Mouse (Mus musculus) neural tube, embryonic 15.5 days (tissue): ENCODE results near the gene Rap1gap. TPM values are rescaled to one million over a fixed set of nuclear protein-coding genes. Genes with fewer than 3 reads are reported as not detected.

ENCODE experiments used
- ATAC-seq: fragments of 200-750 bp; cut with Nextera tagmentation; 2 replicates; pipeline ENCODE4 v1.8.0; 2017; ENCODE audit warnings: mild to moderate bottlenecking, moderate TSS enrichment, moderate library complexity; ENCODE audit not compliant: low FRiP score
- H3K27ac ChIP-seq: fragments of 300-500 bp; sonication (generic); replicated peaks from 2 replicates; pipeline ENCODE4 v1.5.1; 2015; ENCODE audit warnings: mild to moderate bottlenecking, inconsistent platforms
- H3K27me3 ChIP-seq: fragments of 300-500 bp; sonication (generic); replicated peaks from 2 replicates; pipeline ENCODE4 v1.6.1; 2015; ENCODE audit warnings: inconsistent platforms
- H3K36me3 ChIP-seq: fragments of 300-500 bp; sonication (generic); 2 replicates; pipeline ENCODE4 v1.6.1; 2015; ENCODE audit warnings: inconsistent platforms
- H3K4me1 ChIP-seq: fragments of 300-500 bp; sonication (generic); 2 replicates; pipeline ENCODE4 v1.6.1; 2015; ENCODE audit warnings: inconsistent platforms
- H3K4me2 ChIP-seq: fragments of 300-500 bp; sonication (generic); 2 replicates; pipeline ENCODE4 v1.6.1; 2015; ENCODE audit warnings: inconsistent platforms, mild to moderate bottlenecking, moderate library complexity
- H3K4me3 ChIP-seq: fragments of 300-500 bp; sonication (generic); replicated peaks from 2 replicates; pipeline ENCODE4 v1.5.1; 2015; ENCODE audit warnings: mild to moderate bottlenecking, inconsistent platforms
- H3K9ac ChIP-seq: fragments of 300-500 bp; sonication (generic); replicated peaks from 2 replicates; pipeline ENCODE4 v1.6.1; 2015; ENCODE audit warnings: mild to moderate bottlenecking, inconsistent platforms
- H3K9me3 ChIP-seq: fragments of 300-500 bp; sonication (generic); replicated peaks from 2 replicates; pipeline ENCODE4 v1.6.1; 2016; ENCODE audit warnings: inconsistent platforms
- WGBS: fragments of 180-500 bp; shearing (Covaris S2); methylation state at CpG from one replicate; pipeline ENCODE4 v1.1.7; 2015; ENCODE audit warnings: mixed read lengths; 5-methylcytosine and 5-hydroxymethylcytosine counted together
- polyA plus RNA-seq: library from polyadenylated mRNA; unstranded; fragments of >200 nt; fragmentation: Nextera tagmentation; extraction: Ambion mirVana; gene quantifications from 2 replicates; pipeline ENCODE4 v1.2.1, GENCODE M21; 2015

The Rap1gap gene
- polyA plus RNA-seq = 88.5 and 106 TPM in 2 replicates

GRCm38 (mm10) chr4:137664433-137664979 lies at the start of gene Rap1gap:
TSS of gene Rap1gap (plus strand) at chr4:137664726.
- peak within 1 kb of the TSS; percentile 81 for H3K27ac ChIP-seq
- H3K9ac ChIP-seq = peak within 1 kb of the TSS; percentile 77
- WGBS = under 1% methylated on average over 43 of the region's 44 CpGs
- no peaks in the 10 kb centered on the region for H3K36me3 ChIP-seq
- H3K4me1 ChIP-seq = peaks cover 60% of the 10 kb centered on the region
- peak; percentile 62 for ATAC-seq
- H3K4me3 ChIP-seq = peak within 1 kb of the TSS; percentile 68
- H3K4me2 ChIP-seq = peak within 1 kb of the TSS; percentile 82
- no peaks in the 10 kb centered on the region for H3K9me3 ChIP-seq
- 0 out of 2 replicates have a peak, but pooled peaks cover 4% of the 10 kb centered on the region for H3K27me3 ChIP-seq

DNA sequence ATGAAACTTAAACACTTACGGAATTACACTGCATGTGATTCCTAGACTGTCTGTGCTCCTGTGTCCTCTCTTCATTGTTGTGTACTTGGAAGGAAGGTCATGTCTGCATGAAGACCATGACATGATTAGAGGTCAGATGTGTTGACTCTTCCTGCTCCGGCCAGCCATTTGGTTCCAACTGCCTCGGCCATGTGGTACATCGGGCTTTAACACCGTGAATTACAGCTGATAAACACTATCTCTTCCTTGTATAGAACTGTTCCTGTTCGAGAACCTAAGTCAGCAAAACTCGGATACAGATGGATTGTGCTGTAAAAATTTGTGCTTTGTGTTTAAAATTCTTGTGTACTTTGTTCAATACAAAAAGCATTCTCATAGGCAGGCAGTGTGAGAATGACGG lies 41.7 kb upstream of the Rap1gap start:
- 95% methylated on average over 8 of the region's 8 CpGs for WGBS
- H3K36me3 ChIP-seq = peaks cover 80% of the 10 kb centered on the region

GRCm38 (mm10) chr4:137627476-137628235 lies 36.9 kb upstream of the Rap1gap start:
- 68% methylated on average over 8 of the region's 8 CpGs for WGBS
- peaks cover 80% of the 10 kb centered on the region for H3K36me3 ChIP-seq

More for the DNA sequence above, 41.7 kb upstream of the Rap1gap start:
- Histone ChIP-seq H3K4me3 (no peak overlapping the region), H3K27me3 (no peaks in the 10 kb centered on the region), H3K27ac (no peak overlapping the region), H3K4me1 (no peaks in the 10 kb centered on the region), H3K9ac (no peak overlapping the region), H3K9me3 (no peaks in the 10 kb centered on the region), H3K4me2 (no peak overlapping the region)
- no peak for ATAC-seq

DNA sequence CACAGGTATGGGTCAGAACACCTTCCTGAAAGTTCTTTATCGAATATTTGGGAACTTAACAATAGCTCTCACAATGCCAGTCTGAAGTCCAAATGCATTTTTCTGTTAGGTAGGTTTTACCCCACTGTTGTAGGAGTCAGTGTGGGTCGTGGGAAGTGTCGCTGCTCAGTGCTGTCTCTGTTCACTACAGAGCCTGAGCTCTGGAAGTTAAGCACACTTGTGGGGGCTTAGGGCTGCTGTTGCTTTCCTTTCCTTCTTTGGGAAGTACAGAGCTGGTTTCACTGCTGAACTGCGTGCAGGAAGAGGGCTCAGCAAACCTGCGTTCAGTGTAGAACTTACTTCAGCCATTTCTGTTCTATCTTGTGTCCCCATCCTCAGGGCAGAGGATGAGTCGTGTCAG lies 36.1 kb upstream of the Rap1gap start:
- H3K4me2 ChIP-seq = no peak overlapping the region
- H3K9me3 ChIP-seq = no peaks in the 10 kb centered on the region
- ATAC-seq = no peak
- WGBS = 94% methylated on average over 6 of the region's 6 CpGs
- no peak overlapping the region for H3K4me3 ChIP-seq
- H3K4me1 ChIP-seq = no peaks in the 10 kb centered on the region
- H3K27me3 ChIP-seq = no peaks in the 10 kb centered on the region
- H3K9ac ChIP-seq = no peak overlapping the region
- H3K36me3 ChIP-seq = peaks cover 80% of the 10 kb centered on the region
- no peak overlapping the region for H3K27ac ChIP-seq

More at GRCm38 (mm10) chr4:137627476-137628235, 36.9 kb upstream of the Rap1gap start:
- Histone ChIP-seq H3K27ac (no peak overlapping the region), H3K9ac (no peak overlapping the region), H3K27me3 (no peaks in the 10 kb centered on the region), H3K4me1 (no peaks in the 10 kb centered on the region), H3K9me3 (no peaks in the 10 kb centered on the region), H3K4me3 (no peak overlapping the region), H3K4me2 (no peak overlapping the region)
- ATAC-seq = no peak

- ATAC-seq = no peak
- Histone ChIP-seq H3K4me3 (no peak overlapping the region), H3K36me3 (peaks cover 78% of the 10 kb centered on the region), H3K27ac (no peak overlapping the region), H3K4me1 (no peaks in the 10 kb centered on the region), H3K9ac (no peak overlapping the region), H3K9me3 (no peaks in the 10 kb centered on the region), H3K27me3 (no peaks in the 10 kb centered on the region), H3K4me2 (no peak overlapping the region)
- 86% methylated on average over 7 of the region's 7 CpGs for WGBS
These were observed 35.2 kb upstream of the Rap1gap start for GRCm38 (mm10) chr4:137629354-137629753.

GRCm38 (mm10) chr4:137630153-137630552 lies 34.4 kb upstream of the Rap1gap start:
- no peak for ATAC-seq
- Histone ChIP-seq H3K36me3 (peaks cover 77% of the 10 kb centered on the region), H3K27me3 (no peaks in the 10 kb centered on the region), H3K4me1 (no peaks in the 10 kb centered on the region), H3K4me3 (no peak overlapping the region), H3K9ac (no peak overlapping the region), H3K9me3 (no peaks in the 10 kb centered on the region), H3K4me2 (no peak overlapping the region), H3K27ac (no peak overlapping the region)
- WGBS = 85% methylated on average over 2 of the region's 2 CpGs

DNA sequence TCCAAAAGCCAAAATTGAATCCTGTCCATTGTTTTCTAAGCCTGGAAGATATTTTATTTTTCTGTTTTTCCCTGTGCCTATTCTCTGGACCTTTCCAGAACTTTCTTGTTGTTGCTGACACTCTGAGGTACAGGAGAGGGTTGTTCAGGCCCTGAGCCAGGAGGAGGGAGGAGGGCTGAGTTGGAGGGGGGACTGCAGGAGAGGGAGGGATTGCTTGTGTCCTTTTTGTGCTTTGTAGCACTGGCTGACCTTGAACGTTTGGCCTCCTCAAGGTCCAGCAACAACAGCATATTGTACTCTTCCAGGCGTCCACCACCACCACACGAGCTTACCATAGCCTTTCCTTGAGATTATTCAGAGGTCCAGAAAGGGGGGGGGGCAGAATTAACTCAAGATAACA lies 32.9 kb upstream of the Rap1gap start:
- Histone ChIP-seq H3K27me3 (no peaks in the 10 kb centered on the region), H3K4me1 (no peaks in the 10 kb centered on the region), H3K27ac (no peak overlapping the region), H3K4me3 (no peak overlapping the region), H3K36me3 (peaks cover 84% of the 10 kb centered on the region), H3K4me2 (no peak overlapping the region), H3K9me3 (no peaks in the 10 kb centered on the region), H3K9ac (no peak overlapping the region)
- WGBS = 86% methylated on average over 3 of the region's 3 CpGs
- ATAC-seq = no peak

DNA sequence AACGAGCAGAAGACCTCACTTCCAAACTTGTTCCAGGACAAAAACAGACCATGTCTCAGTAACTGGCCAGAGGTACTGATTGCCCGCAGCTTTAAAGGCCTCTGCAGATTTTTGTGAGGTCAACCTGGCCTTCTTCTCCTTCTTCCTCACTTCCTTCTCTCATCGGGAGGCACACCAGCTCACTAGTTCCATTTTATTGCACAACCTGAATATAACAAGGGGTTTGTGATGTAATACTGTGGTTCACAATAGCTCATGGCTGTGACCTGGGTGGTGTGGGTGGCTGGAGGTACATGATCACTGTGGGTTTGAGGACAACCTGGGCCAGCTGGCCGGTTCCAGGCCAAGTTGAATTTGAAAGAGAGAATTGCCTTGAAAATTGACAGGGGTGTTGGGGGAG lies 31.1 kb upstream of the Rap1gap start:
- H3K27me3 ChIP-seq = no peaks in the 10 kb centered on the region

DNA sequence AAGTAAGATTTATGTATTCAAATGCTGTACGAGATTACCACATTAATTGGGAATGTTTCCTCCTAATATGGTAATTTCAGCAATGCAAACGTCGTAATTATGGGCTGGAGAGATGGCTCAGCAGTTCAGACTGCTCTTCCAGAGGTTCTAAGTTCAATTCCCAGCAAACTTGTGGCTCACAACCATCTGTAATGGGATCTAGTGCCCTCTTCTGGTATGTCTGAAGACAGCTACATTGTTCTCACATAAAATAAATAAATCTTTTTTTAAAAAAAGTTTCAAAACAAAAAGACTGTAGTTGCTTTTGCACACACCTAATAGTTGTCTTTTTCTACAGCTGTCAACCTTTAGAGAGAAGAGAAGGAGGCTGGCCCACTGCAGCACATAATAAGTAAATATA lies 27.9 kb upstream of the Rap1gap start:
- H3K27me3 ChIP-seq = no peaks in the 10 kb centered on the region
- H3K9ac ChIP-seq = no peak overlapping the region
- no peaks in the 10 kb centered on the region for H3K9me3 ChIP-seq
- ATAC-seq = no peak
- no peak overlapping the region for H3K27ac ChIP-seq
- H3K36me3 ChIP-seq = peaks cover 89% of the 10 kb centered on the region
- H3K4me3 ChIP-seq = no peak overlapping the region
- H3K4me1 ChIP-seq = no peaks in the 10 kb centered on the region
- no peak overlapping the region for H3K4me2 ChIP-seq
- 90% methylated on average over 3 of the region's 3 CpGs for WGBS

More for the DNA sequence above, 31.1 kb upstream of the Rap1gap start:
- peaks cover 90% of the 10 kb centered on the region for H3K36me3 ChIP-seq
- no peak for ATAC-seq
- no peak overlapping the region for H3K4me2 ChIP-seq
- no peak overlapping the region for H3K27ac ChIP-seq
- H3K4me1 ChIP-seq = no peaks in the 10 kb centered on the region
- H3K9ac ChIP-seq = no peak overlapping the region
- WGBS = 87% methylated on average over 4 of the region's 4 CpGs
- no peak overlapping the region for H3K4me3 ChIP-seq
- no peaks in the 10 kb centered on the region for H3K9me3 ChIP-seq

DNA sequence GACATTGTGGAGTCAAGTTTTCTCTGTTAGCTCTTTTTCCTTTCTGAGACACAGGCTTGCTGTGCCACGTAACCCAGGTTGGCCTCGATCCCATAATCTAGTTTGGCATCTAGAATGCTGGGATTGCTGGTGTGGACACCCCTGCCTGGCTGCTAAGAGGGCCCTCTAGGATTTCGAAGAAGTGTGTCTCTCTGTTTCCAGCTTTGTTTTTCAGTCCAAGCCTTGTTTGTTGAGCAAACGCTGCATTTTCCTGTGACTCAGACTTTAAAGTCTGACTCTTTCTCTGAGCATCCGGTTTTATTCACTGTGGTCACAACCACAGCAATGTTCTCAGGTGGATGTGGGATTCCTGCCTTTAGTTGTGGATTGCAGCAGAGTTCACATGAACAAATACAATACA lies 23.0 kb upstream of the Rap1gap start:
- H3K27me3 ChIP-seq = no peaks in the 10 kb centered on the region
- H3K27ac ChIP-seq = no peak overlapping the region
- H3K4me1 ChIP-seq = 0 out of 2 replicates have a peak, but pooled peaks cover 5% of the 10 kb centered on the region
- 84% methylated on average over 5 of the region's 5 CpGs for WGBS
- H3K4me3 ChIP-seq = no peak overlapping the region
- ATAC-seq = no peak
- H3K4me2 ChIP-seq = no peak overlapping the region
- H3K9me3 ChIP-seq = no peaks in the 10 kb centered on the region
- H3K9ac ChIP-seq = no peak overlapping the region
- peaks cover 70% of the 10 kb centered on the region for H3K36me3 ChIP-seq

- Histone ChIP-seq H3K4me2 (no peak overlapping the region), H3K9ac (no peak overlapping the region), H3K36me3 (peaks cover 71% of the 10 kb centered on the region), H3K27ac (no peak overlapping the region), H3K27me3 (no peaks in the 10 kb centered on the region), H3K4me3 (no peak overlapping the region), H3K9me3 (no peaks in the 10 kb centered on the region), H3K4me1 (0 out of 2 replicates have a peak, but pooled peaks cover 5% of the 10 kb centered on the region)
- no peak for ATAC-seq
- WGBS = 44% methylated on average over 2 of the region's 2 CpGs
These were observed 22.4 kb upstream of the Rap1gap start for GRCm38 (mm10) chr4:137642101-137642500.

DNA sequence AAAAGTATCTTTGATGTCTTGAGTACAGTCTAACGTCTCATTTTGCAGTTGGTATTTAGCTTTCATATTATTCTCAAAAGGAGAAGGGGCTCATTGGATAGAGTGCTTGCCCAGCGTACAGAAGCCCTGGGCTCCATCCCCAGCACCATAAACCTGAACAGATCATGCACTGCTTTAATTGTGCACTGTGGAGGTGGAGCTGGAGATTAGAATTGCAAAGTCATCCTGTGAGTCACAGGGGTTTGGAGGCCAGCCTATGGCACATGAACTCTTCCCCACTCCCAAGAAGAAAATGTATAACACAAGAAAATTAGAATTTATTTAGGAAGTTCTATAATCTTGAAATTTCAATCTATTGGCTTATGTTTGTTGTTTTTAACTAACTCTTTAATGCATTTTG lies 21.1 kb upstream of the Rap1gap start:
- Histone ChIP-seq H3K36me3 (peaks cover 67% of the 10 kb centered on the region), H3K27me3 (no peaks in the 10 kb centered on the region), H3K4me1 (0 out of 2 replicates have a peak, but pooled peaks cover 5% of the 10 kb centered on the region), H3K4me2 (no peak overlapping the region), H3K9ac (no peak overlapping the region), H3K4me3 (no peak overlapping the region), H3K27ac (no peak overlapping the region), H3K9me3 (no peaks in the 10 kb centered on the region)
- ATAC-seq = no peak
- 93% methylated on average over 2 of the region's 2 CpGs for WGBS
